Mouse (Mus musculus): Measurements from ENCODE around the gene Spdl1.

DNA sequence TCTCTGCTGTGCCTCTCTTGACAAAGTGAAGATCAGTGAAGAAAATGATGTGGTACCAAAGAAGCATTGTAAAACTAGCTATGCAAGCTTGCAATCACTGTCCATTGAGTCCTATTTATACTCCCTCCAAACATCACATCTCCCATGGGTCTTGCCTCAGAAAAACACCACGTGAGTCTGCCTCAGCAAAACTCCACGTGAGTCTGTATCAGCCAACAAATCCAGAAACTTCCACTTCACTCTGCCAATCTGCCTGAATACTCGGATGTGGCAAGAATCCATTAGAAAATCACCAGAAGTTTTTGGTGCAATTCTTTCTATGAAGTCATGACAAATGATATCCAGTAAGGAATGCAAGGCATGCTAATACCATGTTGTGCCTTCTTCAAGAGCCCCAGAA is 38.0 kb upstream of the Spdl1 start:
- TF ChIP-seq POLR2A (IDR thresholded peaks at IDR 0.05; ENCODE audit: borderline replicate concordance, low read depth, low read length) (no peak), CTCF (IDR thresholded peaks at IDR 0.05; ENCODE audit: low read depth, low read length) (no peak)
